Mouse (Mus musculus) ES-Bruce4 (cell line): ENCODE results near the gene Nsg2. TPM values are rescaled to one million over a fixed set of nuclear protein-coding genes. Genes with fewer than 3 reads are reported as not detected.

ENCODE experiments used
- H3K27ac ChIP-seq: 2 replicates; pipeline ENCODE4 v1.5.1; 2012; ENCODE audit warnings: low read length, inconsistent platforms; ENCODE audit not compliant: insufficient read depth
- H3K27me3 ChIP-seq: 2 replicates; pipeline ENCODE4 v1.6.1; 2012; ENCODE audit warnings: mild to moderate bottlenecking, low read length, inconsistent platforms; ENCODE audit not compliant: control insufficient read depth, poor library complexity, insufficient read depth, severe bottlenecking
- H3K36me3 ChIP-seq: 2 replicates; pipeline ENCODE4 v1.6.1; 2012; ENCODE audit warnings: inconsistent platforms, mild to moderate bottlenecking, low read length, moderate library complexity; ENCODE audit not compliant: control insufficient read depth, poor library complexity, insufficient read depth, severe bottlenecking
- H3K4me1 ChIP-seq: one replicate; pipeline ENCODE4 v1.8.1; 2011; ENCODE audit warnings: low read length; ENCODE audit not compliant: control insufficient read depth, insufficient read depth
- H3K4me3 ChIP-seq: 2 replicates; pipeline ENCODE4 v1.5.1; 2011; ENCODE audit warnings: low read depth, mild to moderate bottlenecking, low read length
- H3K9ac ChIP-seq: 2 replicates; pipeline ENCODE4 v1.6.1; 2012; ENCODE audit warnings: low read depth, mild to moderate bottlenecking, inconsistent platforms; ENCODE audit not compliant: poor library complexity, severe bottlenecking
- H3K9me3 ChIP-seq: replicated peaks from 2 replicates; pipeline ENCODE4 v1.6.1; 2012; ENCODE audit warnings: mild to moderate bottlenecking, low read length, inconsistent platforms; ENCODE audit not compliant: control insufficient read depth, poor library complexity, insufficient read depth, severe bottlenecking
- CTCF ChIP-seq: IDR thresholded peaks from one replicate; pipeline ENCODE4 v1.8.1; 2011; ENCODE audit warnings: low read depth, low read length
- EP300 ChIP-seq: IDR thresholded peaks from 2 replicates; pipeline ENCODE4 v1.6.1; 2011; ENCODE audit warnings: low read depth, low read length; ENCODE audit not compliant: insufficient read depth
- POLR2A ChIP-seq: IDR thresholded peaks from one replicate; pipeline ENCODE4 v1.8.1; 2011; ENCODE audit warnings: low read length; ENCODE audit not compliant: insufficient read depth
- polyA plus RNA-seq: library from polyadenylated mRNA; stranded (reverse); fragments of >200 nt; gene quantifications from 2 replicates; pipeline ENCODE4 v1.2.4, GENCODE M21; 2011; ENCODE audit warnings: low read depth; ENCODE audit not compliant: missing spikeins, insufficient read depth, insufficient read length

Nsg2 gene
- polyA plus RNA-seq, 1 experiment, result not detected

- no peaks in the 10 kb centered on the region for H3K27me3 ChIP-seq
- no peak overlapping the region for H3K4me3 ChIP-seq
- TF ChIP-seq POLR2A (no peak), EP300 (no peak), CTCF (no peak)
- no peaks in the 10 kb centered on the region for H3K36me3 ChIP-seq
- no peak overlapping the region for H3K9ac ChIP-seq
- no peaks in the 10 kb centered on the region for H3K9me3 ChIP-seq
- H3K4me1 ChIP-seq, result peaks cover 3% of the 10 kb centered on the region
- H3K27ac ChIP-seq, result no peak overlapping the region
These were observed 17.9 kb downstream of the Nsg2 start for GRCm38 (mm10) chr11:32018201-32018600.

GRCm38 (mm10) chr11:32020031-32020965, 20.0 kb downstream of the Nsg2 start:
- H3K36me3 ChIP-seq, result no peaks in the 10 kb centered on the region
- no peak overlapping the region for H3K27ac ChIP-seq
- H3K4me1 ChIP-seq, result peaks cover 3% of the 10 kb centered on the region
- H3K9ac ChIP-seq, result no peak overlapping the region
- no peak overlapping the region for H3K4me3 ChIP-seq
- TF ChIP-seq POLR2A (no peak), EP300 (no peak), CTCF (no peak)
- H3K27me3 ChIP-seq, result no peaks in the 10 kb centered on the region
- no peaks in the 10 kb centered on the region for H3K9me3 ChIP-seq

- no peak for TF ChIP-seq POLR2A
- TF ChIP-seq CTCF, result no peak
- TF ChIP-seq EP300, result no peak
- Histone ChIP-seq H3K4me1 (no peaks in the 10 kb centered on the region), H3K27me3 (no peaks in the 10 kb centered on the region), H3K9ac (no peak overlapping the region), H3K27ac (no peak overlapping the region), H3K4me3 (no peak overlapping the region), H3K9me3 (no peaks in the 10 kb centered on the region), H3K36me3 (no peaks in the 10 kb centered on the region)
These were observed 26.4 kb downstream of the Nsg2 start for GRCm38 (mm10) chr11:32026634-32027033.

- Histone ChIP-seq H3K27ac (no peak overlapping the region), H3K36me3 (no peaks in the 10 kb centered on the region)
These were observed 27.4 kb downstream of the Nsg2 start for GRCm38 (mm10) chr11:32027474-32028342.

GRCm38 (mm10) chr11:32028605-32029004, 28.3 kb downstream of the Nsg2 start:
- TF ChIP-seq EP300 (no peak), CTCF (no peak), POLR2A (no peak)
- H3K36me3 ChIP-seq, result no peaks in the 10 kb centered on the region
- no peak overlapping the region for H3K27ac ChIP-seq
- H3K4me3 ChIP-seq, result no peak overlapping the region
- H3K9ac ChIP-seq, result no peak overlapping the region
- no peaks in the 10 kb centered on the region for H3K4me1 ChIP-seq
- H3K9me3 ChIP-seq, result no peaks in the 10 kb centered on the region
- no peaks in the 10 kb centered on the region for H3K27me3 ChIP-seq

More at GRCm38 (mm10) chr11:32027474-32028342, 27.4 kb downstream of the Nsg2 start:
- Histone ChIP-seq H3K9me3 (no peaks in the 10 kb centered on the region), H3K27me3 (no peaks in the 10 kb centered on the region), H3K4me1 (no peaks in the 10 kb centered on the region), H3K9ac (no peak overlapping the region), H3K4me3 (no peak overlapping the region)
- TF ChIP-seq EP300 (no peak), CTCF (no peak), POLR2A (no peak)

GRCm38 (mm10) chr11:32029356-32029755, 29.1 kb downstream of the Nsg2 start:
- TF ChIP-seq POLR2A (no peak), EP300 (no peak), CTCF (no peak)
- no peak overlapping the region for H3K9ac ChIP-seq
- no peak overlapping the region for H3K4me3 ChIP-seq
- H3K27ac ChIP-seq, result no peak overlapping the region
- no peaks in the 10 kb centered on the region for H3K36me3 ChIP-seq
- H3K9me3 ChIP-seq, result no peaks in the 10 kb centered on the region
- no peaks in the 10 kb centered on the region for H3K27me3 ChIP-seq
- no peaks in the 10 kb centered on the region for H3K4me1 ChIP-seq
